Mouse (Mus musculus): ENCODE results near the gene Gbp5. TPM values are rescaled to one million over a fixed set of nuclear protein-coding genes. Genes with fewer than 3 reads are reported as not detected.
A peak's percentile ranks its signal among the peaks of the same experiment; 100 is the strongest.

Gbp5 gene
- total RNA-seq (2017), result 8.4 and 10.4 TPM in 2 replicates

- ATAC-seq (replicated peaks; ENCODE audit: low read depth, poor library complexity, severe bottlenecking), result peak; percentile 78
These were observed at the start of gene Gbp5 for GRCm38 (mm10) chr3:142493536-142494061. Gbp5 (plus strand) TSS chr3:142493978.

GRCm38 (mm10) chr3:142454198-142454597, 39.6 kb upstream of the Gbp5 start:
- no peak for ATAC-seq (replicated peaks; ENCODE audit: low read depth, poor library complexity, severe bottlenecking)

- ATAC-seq (replicated peaks; ENCODE audit: low read depth, poor library complexity, severe bottlenecking), result no peak
These were observed 34.5 kb upstream of the Gbp5 start for GRCm38 (mm10) chr3:142459241-142459640.

- ATAC-seq (replicated peaks; ENCODE audit: low read depth, poor library complexity, severe bottlenecking), result peak; percentile 62
These were observed 30.7 kb upstream of the Gbp5 start for GRCm38 (mm10) chr3:142462764-142463751.

GRCm38 (mm10) chr3:142474349-142474983, 19.3 kb upstream of the Gbp5 start:
- ATAC-seq (replicated peaks; ENCODE audit: low read depth, poor library complexity, severe bottlenecking), result peak; percentile 79

- ATAC-seq (replicated peaks; ENCODE audit: low read depth, poor library complexity, severe bottlenecking), result peak; percentile 57
These were observed 17.9 kb upstream of the Gbp5 start for GRCm38 (mm10) chr3:142475913-142476312.

- ATAC-seq (replicated peaks; ENCODE audit: low read depth, poor library complexity, severe bottlenecking), result no peak
These were observed 15.9 kb upstream of the Gbp5 start for GRCm38 (mm10) chr3:142477866-142478265.

- ATAC-seq (replicated peaks; ENCODE audit: low read depth, poor library complexity, severe bottlenecking), result peak; percentile 79
These were observed 15.4 kb upstream of the Gbp5 start for GRCm38 (mm10) chr3:142478360-142478759.

- peak; percentile 84 for ATAC-seq (replicated peaks; ENCODE audit: low read depth, poor library complexity, severe bottlenecking)
These were observed 3.3 kb upstream of the Gbp5 start for GRCm38 (mm10) chr3:142490465-142490864.

- ATAC-seq (replicated peaks; ENCODE audit: low read depth, poor library complexity, severe bottlenecking), result no peak
These were observed 1.4 kb downstream of the Gbp5 start for GRCm38 (mm10) chr3:142495146-142495655.

- ATAC-seq (replicated peaks; ENCODE audit: low read depth, poor library complexity, severe bottlenecking), result peak; percentile 9
These were observed 2.6 kb downstream of the Gbp5 start for GRCm38 (mm10) chr3:142496113-142497101.

- ATAC-seq (replicated peaks; ENCODE audit: low read depth, poor library complexity, severe bottlenecking), result peak; percentile 33
These were observed 3.5 kb downstream of the Gbp5 start for GRCm38 (mm10) chr3:142497123-142497841.

GRCm38 (mm10) chr3:142498941-142499340, 5.2 kb downstream of the Gbp5 start:
- ATAC-seq (replicated peaks; ENCODE audit: low read depth, poor library complexity, severe bottlenecking), result no peak

- no peak for ATAC-seq (replicated peaks; ENCODE audit: low read depth, poor library complexity, severe bottlenecking)
These were observed 34.3 kb downstream of the Gbp5 start for GRCm38 (mm10) chr3:142528116-142528515.

GRCm38 (mm10) chr3:142529597-142529996, 35.8 kb downstream of the Gbp5 start:
- ATAC-seq (replicated peaks; ENCODE audit: low read depth, poor library complexity, severe bottlenecking), result peak; percentile 19

- ATAC-seq (replicated peaks; ENCODE audit: low read depth, poor library complexity, severe bottlenecking), result peak; percentile 92
These were observed 36.5 kb downstream of the Gbp5 start, which contains the start of gene Gbp7 for GRCm38 (mm10) chr3:142530087-142530953. Gbp7 (plus strand) TSS chr3:142530342.

GRCm38 (mm10) chr3:142531595-142531994, 37.8 kb downstream of the Gbp5 start:
- ATAC-seq (replicated peaks; ENCODE audit: low read depth, poor library complexity, severe bottlenecking), result no peak

GRCm38 (mm10) chr3:142533185-142533584, 39.4 kb downstream of the Gbp5 start:
- no peak for ATAC-seq (replicated peaks; ENCODE audit: low read depth, poor library complexity, severe bottlenecking)

All from common myeloid progenitor, adult 5-6 weeks (primary cell).